Mouse (Mus musculus) CH12.LX (cell line): ENCODE results near the gene Lipc. TPM values are rescaled to one million over a fixed set of nuclear protein-coding genes. Genes with fewer than 3 reads are reported as not detected.

Experiments
- DNase-seq: peaks from one replicate; pipeline ENCODE4 v3.0.0-alpha.2; 2013; ENCODE audit errors: extremely low read depth
- H3K27ac ChIP-seq: 2 replicates; pipeline ENCODE4 v1.5.1; 2012; ENCODE audit warnings: low read depth, mild to moderate bottlenecking, control low read depth, moderate library complexity; ENCODE audit not compliant: insufficient read depth
- H3K27me3 ChIP-seq: replicated peaks from 2 replicates; pipeline ENCODE3; 2012; ENCODE audit warnings: inconsistent platforms
- H3K36me3 ChIP-seq, 2 experiments: replicated peaks in 1 of 2; 2 replicates each; pipeline versions ENCODE3 to v1.6.1; 2012; ENCODE audit warnings: inconsistent platforms in 1 of 2, low read length in 1 of 2, mild to moderate bottlenecking in 1 of 2, mixed read lengths in 1 of 2, moderate library complexity in 1 of 2; ENCODE audit not compliant: control insufficient read depth in 1 of 2, insufficient read depth in 1 of 2
- H3K4me1 ChIP-seq, 2 experiments: 2 replicates each; pipeline ENCODE4 v1.6.1; 2012; ENCODE audit warnings: inconsistent platforms in 1 of 2, moderate library complexity in 1 of 2; ENCODE audit not compliant: insufficient read depth in 2 of 2, control insufficient read depth in 1 of 2
- H3K4me2 ChIP-seq: 2 replicates; pipeline ENCODE4 v1.6.1; 2012; ENCODE audit warnings: low read depth, mild to moderate bottlenecking, control low read depth; ENCODE audit not compliant: poor library complexity, insufficient read depth, severe bottlenecking
- H3K4me3 ChIP-seq, 3 experiments: fragments of 150-350 bp in 1 of 3; sonication (generic) in 1 of 3; replicated peaks in 1 of 3; 2 replicates each; pipeline versions ENCODE3 to v1.5.1; 2011 to 2012; ENCODE audit warnings: low read depth in 2 of 3, low read length in 2 of 3, mild to moderate bottlenecking in 2 of 3, moderate library complexity in 2 of 3, control low read depth in 1 of 3, improper control_type of control experiment in 1 of 3, inconsistent platforms in 1 of 3, mixed read lengths in 1 of 3; ENCODE audit not compliant: poor library complexity in 1 of 3
- H3K79me2 ChIP-seq: replicated peaks from 2 replicates; pipeline ENCODE4 v1.6.1; 2012; ENCODE audit warnings: mild to moderate bottlenecking, moderate library complexity; ENCODE audit not compliant: control insufficient read depth, poor library complexity, insufficient read depth, severe bottlenecking; ENCODE audit errors: extremely low read depth
- H3K9ac ChIP-seq: 2 replicates; pipeline ENCODE4 v1.6.1; 2012; ENCODE audit warnings: low read depth, mild to moderate bottlenecking, control low read depth, moderate library complexity; ENCODE audit not compliant: insufficient read depth
- H3K9me3 ChIP-seq: replicated peaks from 2 replicates; pipeline ENCODE3; 2012; ENCODE audit warnings: low read length, inconsistent platforms, mixed read lengths
- BHLHE40 ChIP-seq: IDR thresholded peaks from 2 replicates; pipeline ENCODE4 v1.6.1; 2011; ENCODE audit warnings: mild to moderate bottlenecking, low read depth, low read length, improper control_type of control experiment
- CHD1 ChIP-seq: IDR thresholded peaks from 2 replicates; pipeline ENCODE4 v1.6.1; 2012; ENCODE audit warnings: low read depth, low read length, improper control_type of control experiment, inconsistent platforms
- CHD2 ChIP-seq: IDR thresholded peaks from 2 replicates; pipeline ENCODE4 v1.6.1; 2011; ENCODE audit warnings: low read length, improper control_type of control experiment
- EP300 ChIP-seq: IDR thresholded peaks from 2 replicates; pipeline ENCODE4 v1.6.1; 2011; ENCODE audit warnings: low read length, improper control_type of control experiment
- ETS1 ChIP-seq: conservative IDR thresholded peaks from 2 replicates; pipeline ENCODE4 v1.6.1; 2012; ENCODE audit warnings: low read depth, mild to moderate bottlenecking, inconsistent platforms, low read length, improper control_type of control experiment, moderate library complexity
- JUN ChIP-seq: IDR thresholded peaks from 2 replicates; pipeline ENCODE4 v1.6.1; 2011; ENCODE audit warnings: low read depth, mild to moderate bottlenecking, low read length, improper control_type of control experiment, moderate library complexity; ENCODE audit not compliant: insufficient read depth
- JUND ChIP-seq: conservative IDR thresholded peaks from 2 replicates; pipeline ENCODE4 v1.6.1; 2011; ENCODE audit warnings: low read depth, low read length, improper control_type of control experiment
- KAT2A ChIP-seq: IDR thresholded peaks from 2 replicates; pipeline ENCODE4 v1.6.1; 2012; ENCODE audit warnings: low read length, improper control_type of control experiment, inconsistent platforms; ENCODE audit not compliant: insufficient replicate concordance
- MAX ChIP-seq: IDR thresholded peaks from 2 replicates; pipeline ENCODE4 v1.6.1; 2011; ENCODE audit warnings: low read length, improper control_type of control experiment
- MAZ ChIP-seq: IDR thresholded peaks from 2 replicates; pipeline ENCODE4 v1.6.1; 2012; ENCODE audit warnings: low read depth, mild to moderate bottlenecking, inconsistent platforms, low read length, improper control_type of control experiment, moderate library complexity
- MEF2A ChIP-seq: IDR thresholded peaks from 2 replicates; pipeline ENCODE4 v1.6.1; 2014; ENCODE audit warnings: low read depth, mild to moderate bottlenecking, inconsistent platforms, low read length, improper control_type of control experiment, borderline replicate concordance
- MXI1 ChIP-seq: IDR thresholded peaks from 2 replicates; pipeline ENCODE4 v1.6.1; 2011; ENCODE audit warnings: mild to moderate bottlenecking, low read depth, low read length, improper control_type of control experiment
- MYC ChIP-seq: IDR thresholded peaks from 2 replicates; pipeline ENCODE4 v1.6.1; 2011; ENCODE audit warnings: low read depth, mild to moderate bottlenecking, improper control_type of control experiment, low read length
- NELFE ChIP-seq: IDR thresholded peaks from 2 replicates; pipeline ENCODE4 v1.6.1; 2011; ENCODE audit warnings: low read depth, low read length, improper control_type of control experiment
- NRF1 ChIP-seq: IDR thresholded peaks from 2 replicates; pipeline ENCODE4 v1.6.1; 2014; ENCODE audit warnings: low read depth, mild to moderate bottlenecking, inconsistent platforms, low read length, improper control_type of control experiment, moderate library complexity
- POLR2AphosphoS2 ChIP-seq: IDR thresholded peaks from 2 replicates; pipeline ENCODE4 v1.6.1; 2011; ENCODE audit warnings: low read depth, low read length, improper control_type of control experiment
- SMC3 ChIP-seq: IDR thresholded peaks from 2 replicates; pipeline ENCODE4 v1.6.1; 2011; ENCODE audit warnings: low read depth, low read length, improper control_type of control experiment
- USF2 ChIP-seq: conservative IDR thresholded peaks from 2 replicates; pipeline ENCODE4 v1.6.1; 2011; ENCODE audit warnings: low read depth, low read length, improper control_type of control experiment
- ZC3H11A ChIP-seq: IDR thresholded peaks from 2 replicates; pipeline ENCODE4 v1.6.1; 2012; ENCODE audit warnings: low read depth, mild to moderate bottlenecking, inconsistent platforms, low read length, improper control_type of control experiment
- dilution Hi-C: fragments of 300-500 bp; cut with MboI; formaldehyde crosslinking; loops from 2 replicates; pipeline ENCODE4 v1.14.3; 2020; ENCODE audit warnings: low sequenced_read_pairs; ENCODE audit not compliant: extremely low pct_unique_long_range_greater_than_20kb, extremely low pct_ligation_motif_present
- in situ Hi-C: fragments of 300-500 bp; cut with MboI; formaldehyde crosslinking; loops from 3 replicates; pipeline ENCODE4 v1.14.3; 2019; ENCODE audit warnings: low sequenced_read_pairs, low pct_ligation_motif_present, low pct_unique_long_range_greater_than_20kb, mixed read lengths
- polyA plus RNA-seq: library from polyadenylated mRNA; unstranded; fragments of >175 nt; gene quantifications from 2 replicates; pipeline ENCODE4 v1.2.1, GENCODE M21; 2012; ENCODE audit warnings: low read depth; ENCODE audit not compliant: insufficient read length
- total RNA-seq, 2 experiments: library from RNA; depleted of rRNA; stranded (reverse); fragments of 300-350 nt in 1 of 2; fragments of >200 nt in 1 of 2; gene quantifications; 2 replicates each; pipeline ENCODE4 v1.2.3; 2012 to 2014

The Lipc gene
- total and polyA plus RNA-seq, 3 experiments = 5.2 to 24.5 (median 8.6) TPM

DNA sequence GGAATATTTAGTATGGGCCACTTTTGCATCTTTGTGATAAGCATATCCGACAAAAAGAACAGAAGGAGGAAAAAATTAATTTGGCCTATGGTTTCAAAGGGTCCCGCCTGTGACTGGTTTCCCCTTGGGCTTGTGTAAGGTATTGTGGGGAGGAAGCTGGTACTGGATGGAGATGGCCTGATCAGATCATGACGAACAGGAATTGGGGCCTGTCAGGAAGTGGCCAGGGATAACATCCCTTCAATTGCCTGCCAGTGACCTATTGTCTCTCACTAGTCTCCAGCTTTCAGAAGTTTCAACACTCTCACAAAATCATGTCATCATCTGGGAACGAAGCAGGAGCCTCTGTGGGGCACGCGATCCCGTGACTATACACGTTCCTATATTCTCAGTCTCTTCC, 2.7 kb downstream of the Lipc start:
- no peaks in the 10 kb centered on the region for H3K27me3 ChIP-seq
- H3K27ac ChIP-seq = no peak overlapping the region
- no peak overlapping the region for H3K4me2 ChIP-seq
- TF ChIP-seq POLR2AphosphoS2 = no peak
- no peak for TF ChIP-seq NELFE
- TF ChIP-seq BHLHE40 = no peak
- H3K9me3 ChIP-seq = no peaks in the 10 kb centered on the region
- H3K36me3 ChIP-seq = no peaks in the 10 kb centered on the region
- DNase-seq = no peak
- dilution Hi-C loops = no loop called here
- H3K79me2 ChIP-seq = no peaks in the 10 kb centered on the region
- H3K4me3 ChIP-seq = no peak overlapping the region
- no peak overlapping the region for H3K9ac ChIP-seq
- peaks cover 4 to 6% of the 10 kb centered on the region in 2 experiments for H3K4me1 ChIP-seq
- in situ Hi-C loops = no loop called here

DNA sequence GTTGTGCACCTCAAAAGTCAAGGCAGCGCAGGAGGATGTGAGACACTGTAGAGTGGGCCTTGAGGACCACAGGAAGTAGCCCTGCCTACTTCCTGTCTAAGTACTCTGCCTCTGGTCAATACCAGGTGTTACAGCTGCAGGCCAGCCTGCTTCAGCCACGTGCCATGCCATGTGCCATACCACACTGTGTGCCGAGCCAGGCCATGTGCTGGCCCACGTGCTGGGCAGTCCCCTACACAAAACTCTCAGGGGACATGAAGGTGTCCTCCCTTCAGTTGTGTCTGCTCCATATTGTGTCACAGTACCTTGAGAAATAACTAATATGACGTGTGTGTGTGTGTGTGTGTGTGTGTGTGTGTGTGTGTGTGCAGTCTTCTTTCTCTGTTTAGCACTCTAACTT, 4.7 kb downstream of the Lipc start:
- DNase-seq = no peak
- H3K27me3 ChIP-seq = no peaks in the 10 kb centered on the region
- H3K4me2 ChIP-seq = no peak overlapping the region
- in situ Hi-C loops = no loop called here
- dilution Hi-C loops = no loop called here
- H3K79me2 ChIP-seq = no peaks in the 10 kb centered on the region
- H3K9me3 ChIP-seq = no peaks in the 10 kb centered on the region
- no peak overlapping the region for H3K27ac ChIP-seq
- H3K36me3 ChIP-seq = no peaks in the 10 kb centered on the region
- peaks cover 16 to 18% of the 10 kb centered on the region in 2 experiments for H3K4me1 ChIP-seq
- H3K4me3 ChIP-seq = peak overlapping the region in 1 of 3 experiments; percentile 31
- H3K9ac ChIP-seq = no peak overlapping the region
- TF ChIP-seq MXI1 (peak; percentile 55; the same call in 1 of the 2 replicates), EP300 (no peak), ZC3H11A (no peak), BHLHE40 (peak; percentile 79), ETS1 (no peak; the same call in 1 of the 2 replicates), USF2 (no peak), MAX (peak; percentile 83), SMC3 (no peak), MYC (peak; percentile 89), KAT2A (no peak), CHD2 (no peak)

DNA sequence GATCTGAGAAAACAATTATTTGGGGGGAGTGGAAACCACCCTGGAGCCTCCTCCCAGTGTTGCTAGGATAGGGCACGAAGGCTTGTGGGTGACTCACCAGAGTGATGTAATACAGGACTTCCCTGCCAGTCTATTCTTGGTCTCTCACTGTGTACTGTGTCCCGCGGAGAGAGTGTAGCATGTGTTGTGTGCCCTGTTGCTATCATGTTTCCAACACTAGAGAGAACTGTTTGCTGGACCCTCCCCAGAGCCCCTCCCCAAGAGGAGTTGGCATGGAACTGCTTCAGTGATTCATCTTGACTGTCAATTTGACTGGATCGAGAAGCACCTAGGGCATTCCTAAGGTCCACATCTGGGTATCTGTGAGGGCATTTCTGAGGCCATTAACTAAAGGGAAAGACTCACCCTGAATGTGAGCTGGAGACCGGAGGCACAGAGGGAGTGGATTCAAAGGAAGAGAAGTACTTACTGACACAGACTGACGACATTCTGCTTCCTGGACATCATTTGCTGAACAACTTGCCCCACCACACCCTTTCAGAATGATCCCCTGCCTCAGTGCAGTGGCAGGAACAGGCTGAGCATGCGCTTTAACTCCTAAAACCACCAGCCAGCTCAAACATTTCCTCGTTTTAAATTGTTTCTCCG, 9.2 kb downstream of the Lipc start:
- Histone ChIP-seq H3K27ac (no peak overlapping the region), H3K9ac (no peak overlapping the region), H3K4me1 (peaks cover 16 to 29% of the 10 kb centered on the region in 2 experiments), H3K36me3 (no peaks in the 10 kb centered on the region), H3K4me2 (0 out of 2 replicates have a peak overlapping the region, but pooled peaks have one; percentile 13), H3K9me3 (no peaks in the 10 kb centered on the region), H3K4me3 (no peak overlapping the region), H3K27me3 (no peaks in the 10 kb centered on the region), H3K79me2 (no peaks in the 10 kb centered on the region)
- peak; percentile 32; the same call in 1 of the 2 replicates for TF ChIP-seq MAX
- TF ChIP-seq NRF1 = no peak
- TF ChIP-seq BHLHE40 = peak; percentile 35; the same call in 1 of the 2 replicates
- TF ChIP-seq EP300 = peak; percentile 21; the same call in 1 of the 2 replicates
- TF ChIP-seq JUN = 0 out of 2 replicates have a peak, but pooled peaks have one; percentile 27
- TF ChIP-seq ETS1 = peak; percentile 67
- TF ChIP-seq MEF2A = peak; percentile 84; the same call in 1 of the 2 replicates
- 0 out of 2 replicates have a peak, but pooled peaks have one; percentile 18 for TF ChIP-seq NELFE
- 0 out of 2 replicates have a peak, but pooled peaks have one; percentile 14 for TF ChIP-seq JUND
- TF ChIP-seq CHD1 = no peak
- TF ChIP-seq MAZ = no peak
- in situ Hi-C loops (no loop called here), dilution Hi-C loops (no loop called here)
- DNase-seq = peak; percentile 31
